Mouse (Mus musculus): ENCODE data around the gene Noto. TPM values are rescaled to one million over a fixed set of nuclear protein-coding genes. Genes with fewer than 3 reads are reported as not detected.

Gene Noto
- polyA plus RNA-seq, 1 experiment = 0.22 TPM

GRCm38 (mm10) chr6:85415829-85416228, 7.9 kb upstream of the Noto start:
- Histone ChIP-seq H3K27me3 (ENCODE audit: control insufficient read depth, insufficient read depth, low read length) (no peaks in the 10 kb centered on the region), H3K4me3 (ENCODE audit: control insufficient read depth, insufficient read depth, low read length) (no peak overlapping the region), H3K27ac (ENCODE audit: control insufficient read depth, insufficient read depth, low read length) (no peak overlapping the region), H3K36me3 (ENCODE audit: control insufficient read depth, insufficient read depth, low read length) (no peaks in the 10 kb centered on the region), H3K4me1 (replicated peaks; ENCODE audit: control insufficient read depth, insufficient read depth, low read length) (no peaks in the 10 kb centered on the region)
- no peak for DNase-seq
- 83% methylated on average over 3 of the region's 3 CpGs for WGBS
- TF ChIP-seq CTCF (IDR thresholded peaks at IDR 0.05; ENCODE audit: borderline replicate concordance, control insufficient read depth, extremely low read depth, insufficient read depth, low read length, poor library complexity) = no peak
- TF ChIP-seq POLR2A (IDR thresholded peaks at IDR 0.05; ENCODE audit: control insufficient read depth, extremely low read depth, insufficient read depth, low read length, poor library complexity) = no peak

GRCm38 (mm10) chr6:85419150-85419549, 4.5 kb upstream of the Noto start:
- WGBS = 90% methylated on average over 2 of the region's 2 CpGs
- no peak overlapping the region for H3K27ac ChIP-seq (ENCODE audit: control insufficient read depth, insufficient read depth, low read length)

GRCm38 (mm10) chr6:85431274-85431841, 7.7 kb downstream of the Noto start:
- H3K27me3 ChIP-seq (ENCODE audit: control insufficient read depth, insufficient read depth, low read length) = no peaks in the 10 kb centered on the region
- no peak overlapping the region for H3K27ac ChIP-seq (ENCODE audit: control insufficient read depth, insufficient read depth, low read length)
- H3K36me3 ChIP-seq (ENCODE audit: control insufficient read depth, insufficient read depth, low read length) = no peaks in the 10 kb centered on the region
- H3K4me3 ChIP-seq (ENCODE audit: control insufficient read depth, insufficient read depth, low read length) = peak overlapping the region; percentile 87
- WGBS = 56% methylated on average over 8 of the region's 8 CpGs
- TF ChIP-seq POLR2A (IDR thresholded peaks at IDR 0.05; ENCODE audit: control insufficient read depth, extremely low read depth, insufficient read depth, low read length, poor library complexity) (no peak), CTCF (IDR thresholded peaks at IDR 0.05; ENCODE audit: borderline replicate concordance, control insufficient read depth, extremely low read depth, insufficient read depth, low read length, poor library complexity) (no peak)
- DNase-seq = no peak
- peaks cover 9% of the 10 kb centered on the region for H3K4me1 ChIP-seq (replicated peaks; ENCODE audit: control insufficient read depth, insufficient read depth, low read length)

More at GRCm38 (mm10) chr6:85419150-85419549, 4.5 kb upstream of the Noto start:
- no peaks in the 10 kb centered on the region for H3K4me1 ChIP-seq (replicated peaks; ENCODE audit: control insufficient read depth, insufficient read depth, low read length)
- H3K36me3 ChIP-seq (ENCODE audit: control insufficient read depth, insufficient read depth, low read length) = no peaks in the 10 kb centered on the region
- H3K27me3 ChIP-seq (ENCODE audit: control insufficient read depth, insufficient read depth, low read length) = no peaks in the 10 kb centered on the region; the same call in 1 of the 2 replicates
- no peak for DNase-seq
- no peak for TF ChIP-seq POLR2A (IDR thresholded peaks at IDR 0.05; ENCODE audit: control insufficient read depth, extremely low read depth, insufficient read depth, low read length, poor library complexity)
- no peak for TF ChIP-seq CTCF (IDR thresholded peaks at IDR 0.05; ENCODE audit: borderline replicate concordance, control insufficient read depth, extremely low read depth, insufficient read depth, low read length, poor library complexity)
- H3K4me3 ChIP-seq (ENCODE audit: control insufficient read depth, insufficient read depth, low read length) = no peak overlapping the region

- Histone ChIP-seq H3K27me3 (ENCODE audit: control insufficient read depth, insufficient read depth, low read length) (no peaks in the 10 kb centered on the region), H3K36me3 (ENCODE audit: control insufficient read depth, insufficient read depth, low read length) (no peaks in the 10 kb centered on the region), H3K4me1 (replicated peaks; ENCODE audit: control insufficient read depth, insufficient read depth, low read length) (peaks cover 9% of the 10 kb centered on the region), H3K4me3 (ENCODE audit: control insufficient read depth, insufficient read depth, low read length) (peak within 1 kb of the TSS; percentile 87), H3K27ac (ENCODE audit: control insufficient read depth, insufficient read depth, low read length) (no peak within 1 kb of the TSS)
- DNase-seq = peak; percentile 90
- TF ChIP-seq POLR2A (IDR thresholded peaks at IDR 0.05; ENCODE audit: control insufficient read depth, extremely low read depth, insufficient read depth, low read length, poor library complexity) (no peak), CTCF (IDR thresholded peaks at IDR 0.05; ENCODE audit: borderline replicate concordance, control insufficient read depth, extremely low read depth, insufficient read depth, low read length, poor library complexity) (no peak)
- 2% methylated on average over 39 of the region's 39 CpGs for WGBS
Measured at GRCm38 (mm10) chr6:85431842-85432431, 8.3 kb downstream of the Noto start, which contains the start of gene Smyd5. Gene Smyd5, plus strand, starts transcription at chr6:85431989.

GRCm38 (mm10) chr6:85433865-85434264, 10.2 kb downstream of the Noto start:
- H3K4me3 ChIP-seq (ENCODE audit: control insufficient read depth, insufficient read depth, low read length) = no peak overlapping the region
- H3K4me1 ChIP-seq (replicated peaks; ENCODE audit: control insufficient read depth, insufficient read depth, low read length) = peaks cover 9% of the 10 kb centered on the region
- H3K27ac ChIP-seq (ENCODE audit: control insufficient read depth, insufficient read depth, low read length) = no peak overlapping the region
- no peaks in the 10 kb centered on the region for H3K36me3 ChIP-seq (ENCODE audit: control insufficient read depth, insufficient read depth, low read length)
- no peak for DNase-seq
- WGBS = 49% methylated on average over 5 of the region's 5 CpGs
- no peaks in the 10 kb centered on the region for H3K27me3 ChIP-seq (ENCODE audit: control insufficient read depth, insufficient read depth, low read length)
- no peak for TF ChIP-seq POLR2A (IDR thresholded peaks at IDR 0.05; ENCODE audit: control insufficient read depth, extremely low read depth, insufficient read depth, low read length, poor library complexity)
- TF ChIP-seq CTCF (IDR thresholded peaks at IDR 0.05; ENCODE audit: borderline replicate concordance, control insufficient read depth, extremely low read depth, insufficient read depth, low read length, poor library complexity) = no peak

GRCm38 (mm10) chr6:85436204-85436603, 12.5 kb downstream of the Noto start:
- H3K4me3 ChIP-seq (ENCODE audit: control insufficient read depth, insufficient read depth, low read length) = no peak overlapping the region
- H3K4me1 ChIP-seq (replicated peaks; ENCODE audit: control insufficient read depth, insufficient read depth, low read length) = peaks cover 9% of the 10 kb centered on the region
- DNase-seq = no peak
- H3K27me3 ChIP-seq (ENCODE audit: control insufficient read depth, insufficient read depth, low read length) = no peaks in the 10 kb centered on the region
- 33% methylated on average over 1 of the region's 1 CpGs for whole genome bisulfite sequencing
- TF ChIP-seq CTCF (IDR thresholded peaks at IDR 0.05; ENCODE audit: borderline replicate concordance, control insufficient read depth, extremely low read depth, insufficient read depth, low read length, poor library complexity) (no peak), POLR2A (IDR thresholded peaks at IDR 0.05; ENCODE audit: control insufficient read depth, extremely low read depth, insufficient read depth, low read length, poor library complexity) (no peak)
- H3K27ac ChIP-seq (ENCODE audit: control insufficient read depth, insufficient read depth, low read length) = no peak overlapping the region
- H3K36me3 ChIP-seq (ENCODE audit: control insufficient read depth, insufficient read depth, low read length) = no peaks in the 10 kb centered on the region

All from thymus, adult 2 months (tissue).